Mouse (Mus musculus): ENCODE data around the gene H2-Eb2. TPM values are rescaled to one million over a fixed set of nuclear protein-coding genes. Genes with fewer than 3 reads are reported as not detected.

Gene H2-Eb2
- total RNA-seq, 1 experiment: not detected

DNA sequence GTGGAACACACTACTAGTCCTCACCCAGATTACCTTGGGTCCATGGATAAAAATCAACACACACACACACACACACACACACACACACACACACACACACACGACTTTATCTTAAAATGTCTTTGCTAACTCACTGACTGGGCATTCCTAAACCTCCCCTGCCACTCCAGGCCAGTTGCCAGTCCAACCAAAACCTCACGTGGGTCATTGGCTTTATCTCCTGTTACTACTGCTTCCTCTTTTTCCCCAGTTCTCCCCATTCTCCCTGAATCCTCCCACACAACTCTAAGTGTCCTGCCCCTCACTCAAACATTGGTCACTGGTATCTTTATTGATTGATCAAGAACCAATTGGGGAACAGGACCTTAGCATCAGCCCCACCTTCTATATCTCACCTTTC is 8.2 kb upstream of the H2-Eb2 start:
- H3K27ac ChIP-seq (ENCODE audit: insufficient read depth, low read depth, low read length, poor library complexity, severe bottlenecking): no peak overlapping the region
- in situ Hi-C loops (cut with MboI; ENCODE audit: low sequenced_read_pairs in 2 of 2, unreplicated experiment in 2 of 2): no loop called here

GRCm38 (mm10) chr17:34326373-34326772 is 908 bp downstream of the H2-Eb2 start:
- H3K36me3 ChIP-seq (ENCODE audit: control insufficient read depth, insufficient read depth, low read length, poor library complexity, severe bottlenecking): no peaks in the 10 kb centered on the region
- no peaks in the 10 kb centered on the region for H3K9me3 ChIP-seq (ENCODE audit: control insufficient read depth, insufficient read depth, low read depth, low read length)
- in situ Hi-C loops (cut with MboI; ENCODE audit: low sequenced_read_pairs in 2 of 2, unreplicated experiment in 2 of 2): no loop called here
- TF ChIP-seq ZC3H11A (IDR thresholded peaks at IDR 0.05; ENCODE audit: borderline replicate concordance, low read depth, low read length): no peak
- no peak for TF ChIP-seq MAFK (IDR thresholded peaks at IDR 0.05; ENCODE audit: insufficient read depth, low read depth, low read length)
- TF ChIP-seq ZNF384 (IDR thresholded peaks at IDR 0.05; ENCODE audit: low read depth, low read length): no peak
- TF ChIP-seq HCFC1 (IDR thresholded peaks at IDR 0.05; ENCODE audit: borderline replicate concordance, insufficient read depth, low read length): no peak
- no peak for TF ChIP-seq CHD2 (IDR thresholded peaks at IDR 0.05; ENCODE audit: low read depth, low read length)
- H3K4me1 ChIP-seq (ENCODE audit: control insufficient read depth in 2 of 2, insufficient read depth in 2 of 2, low read length in 2 of 2, poor library complexity in 1 of 2): peaks cover 0 to 5% of the 10 kb centered on the region in 2 experiments; a peak in 1 of 4 replicates
- no peak overlapping the region for H3K27ac ChIP-seq (ENCODE audit: insufficient read depth, low read depth, low read length, poor library complexity, severe bottlenecking)
- DNase-seq (ENCODE audit: low read depth, low spot score): no peak
- H3K4me3 ChIP-seq (ENCODE audit: insufficient read depth in 1 of 2, low read depth in 1 of 2, low read length in 2 of 2, poor library complexity in 1 of 2, severe bottlenecking in 1 of 2): no peak overlapping the region
- no peak overlapping the region for H3K9ac ChIP-seq (ENCODE audit: insufficient read depth, low read depth, low read length, poor library complexity, severe bottlenecking)

More for the DNA sequence above, 8.2 kb upstream of the H2-Eb2 start:
- peaks cover 0 to 4% of the 10 kb centered on the region in 2 experiments; a peak in 1 of 4 replicates for H3K4me1 ChIP-seq (ENCODE audit: control insufficient read depth in 2 of 2, insufficient read depth in 2 of 2, low read length in 2 of 2, poor library complexity in 1 of 2)
- DNase-seq (ENCODE audit: low read depth, low spot score): no peak
- H3K9me3 ChIP-seq (ENCODE audit: control insufficient read depth, insufficient read depth, low read depth, low read length): no peaks in the 10 kb centered on the region
- H3K9ac ChIP-seq (ENCODE audit: insufficient read depth, low read depth, low read length, poor library complexity, severe bottlenecking): no peak overlapping the region
- TF ChIP-seq HCFC1 (IDR thresholded peaks at IDR 0.05; ENCODE audit: borderline replicate concordance, insufficient read depth, low read length) (no peak), CHD2 (IDR thresholded peaks at IDR 0.05; ENCODE audit: low read depth, low read length) (no peak), ZNF384 (IDR thresholded peaks at IDR 0.05; ENCODE audit: low read depth, low read length) (no peak), MAFK (IDR thresholded peaks at IDR 0.05; ENCODE audit: insufficient read depth, low read depth, low read length) (no peak), ZC3H11A (IDR thresholded peaks at IDR 0.05; ENCODE audit: borderline replicate concordance, low read depth, low read length) (no peak)
- no peaks in the 10 kb centered on the region for H3K36me3 ChIP-seq (ENCODE audit: control insufficient read depth, insufficient read depth, low read length, poor library complexity, severe bottlenecking)
- H3K4me3 ChIP-seq (ENCODE audit: insufficient read depth in 1 of 2, low read depth in 1 of 2, low read length in 2 of 2, poor library complexity in 1 of 2, severe bottlenecking in 1 of 2): no peak overlapping the region

GRCm38 (mm10) chr17:34329807-34330206 is 4.3 kb downstream of the H2-Eb2 start:
- H3K36me3 ChIP-seq (ENCODE audit: control insufficient read depth, insufficient read depth, low read length, poor library complexity, severe bottlenecking): no peaks in the 10 kb centered on the region
- no peaks in the 10 kb centered on the region for H3K9me3 ChIP-seq (ENCODE audit: control insufficient read depth, insufficient read depth, low read depth, low read length)
- H3K9ac ChIP-seq (ENCODE audit: insufficient read depth, low read depth, low read length, poor library complexity, severe bottlenecking): no peak overlapping the region
- H3K4me3 ChIP-seq (ENCODE audit: insufficient read depth in 1 of 2, low read depth in 1 of 2, low read length in 2 of 2, poor library complexity in 1 of 2, severe bottlenecking in 1 of 2): no peak overlapping the region
- no peak overlapping the region for H3K27ac ChIP-seq (ENCODE audit: insufficient read depth, low read depth, low read length, poor library complexity, severe bottlenecking)
- H3K4me1 ChIP-seq (ENCODE audit: control insufficient read depth in 2 of 2, insufficient read depth in 2 of 2, low read length in 2 of 2, poor library complexity in 1 of 2): peaks cover 0 to 5% of the 10 kb centered on the region in 2 experiments; a peak in 1 of 4 replicates
- in situ Hi-C loops (cut with MboI; ENCODE audit: low sequenced_read_pairs in 2 of 2, unreplicated experiment in 2 of 2): no loop called here
- TF ChIP-seq ZC3H11A (IDR thresholded peaks at IDR 0.05; ENCODE audit: borderline replicate concordance, low read depth, low read length): no peak
- no peak for TF ChIP-seq ZNF384 (IDR thresholded peaks at IDR 0.05; ENCODE audit: low read depth, low read length)
- no peak for TF ChIP-seq CHD2 (IDR thresholded peaks at IDR 0.05; ENCODE audit: low read depth, low read length)
- TF ChIP-seq HCFC1 (IDR thresholded peaks at IDR 0.05; ENCODE audit: borderline replicate concordance, insufficient read depth, low read length): no peak
- no peak for TF ChIP-seq MAFK (IDR thresholded peaks at IDR 0.05; ENCODE audit: insufficient read depth, low read depth, low read length)
- DNase-seq (ENCODE audit: low read depth, low spot score): no peak

DNA sequence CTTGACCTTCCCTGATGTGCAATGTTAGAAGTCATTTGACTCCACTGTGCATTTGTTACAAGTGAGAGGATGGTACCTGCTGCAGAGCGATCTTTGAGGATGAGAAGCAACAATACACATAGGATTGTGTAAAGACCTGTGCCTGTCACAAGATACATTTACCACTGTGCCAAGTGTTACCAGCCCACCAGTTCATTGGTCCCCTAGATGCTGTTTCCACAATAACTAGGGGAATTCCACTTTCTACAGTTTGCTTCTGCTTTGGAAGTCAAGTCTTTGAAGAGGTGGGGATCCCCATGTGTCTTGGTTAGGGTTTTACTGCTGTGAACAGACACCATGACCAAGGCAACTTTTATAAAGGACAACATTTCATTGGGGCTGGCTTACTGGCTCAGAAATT is 5.7 kb downstream of the H2-Eb2 start:
- Histone ChIP-seq H3K9ac (ENCODE audit: insufficient read depth, low read depth, low read length, poor library complexity, severe bottlenecking) (no peak overlapping the region), H3K36me3 (ENCODE audit: control insufficient read depth, insufficient read depth, low read length, poor library complexity, severe bottlenecking) (no peaks in the 10 kb centered on the region), H3K4me3 (ENCODE audit: insufficient read depth in 1 of 2, low read depth in 1 of 2, low read length in 2 of 2, poor library complexity in 1 of 2, severe bottlenecking in 1 of 2) (no peak overlapping the region), H3K4me1 (ENCODE audit: control insufficient read depth in 2 of 2, insufficient read depth in 2 of 2, low read length in 2 of 2, poor library complexity in 1 of 2) (peaks cover 0 to 5% of the 10 kb centered on the region in 2 experiments; a peak in 1 of 4 replicates), H3K27ac (ENCODE audit: insufficient read depth, low read depth, low read length, poor library complexity, severe bottlenecking) (no peak overlapping the region), H3K9me3 (ENCODE audit: control insufficient read depth, insufficient read depth, low read depth, low read length) (no peaks in the 10 kb centered on the region)
- in situ Hi-C loops (cut with MboI; ENCODE audit: low sequenced_read_pairs in 2 of 2, unreplicated experiment in 2 of 2): no loop called here
- no peak for TF ChIP-seq HCFC1 (IDR thresholded peaks at IDR 0.05; ENCODE audit: borderline replicate concordance, insufficient read depth, low read length)
- TF ChIP-seq ZNF384 (IDR thresholded peaks at IDR 0.05; ENCODE audit: low read depth, low read length): no peak
- TF ChIP-seq MAFK (IDR thresholded peaks at IDR 0.05; ENCODE audit: insufficient read depth, low read depth, low read length): no peak
- TF ChIP-seq CHD2 (IDR thresholded peaks at IDR 0.05; ENCODE audit: low read depth, low read length): no peak
- TF ChIP-seq ZC3H11A (IDR thresholded peaks at IDR 0.05; ENCODE audit: borderline replicate concordance, low read depth, low read length): no peak
- no peak for DNase-seq (ENCODE audit: low read depth, low spot score)
